Mouse (Mus musculus) kidney, adult 8-10 months (tissue): ENCODE results near the gene Map2k2.
A peak's percentile ranks its signal among the peaks of the same experiment; 100 is the strongest.

Source experiments
- DNase-seq, 2 experiments: peaks; one replicate each; pipeline ENCODE4 v3.0.0; 2022

Gene Map2k2

GRCm38 (mm10) chr10:81106113-81106721 lies 502 bp downstream of the Map2k2 start:
- DNase-seq, result peak; percentile 82 to 89

DNA sequence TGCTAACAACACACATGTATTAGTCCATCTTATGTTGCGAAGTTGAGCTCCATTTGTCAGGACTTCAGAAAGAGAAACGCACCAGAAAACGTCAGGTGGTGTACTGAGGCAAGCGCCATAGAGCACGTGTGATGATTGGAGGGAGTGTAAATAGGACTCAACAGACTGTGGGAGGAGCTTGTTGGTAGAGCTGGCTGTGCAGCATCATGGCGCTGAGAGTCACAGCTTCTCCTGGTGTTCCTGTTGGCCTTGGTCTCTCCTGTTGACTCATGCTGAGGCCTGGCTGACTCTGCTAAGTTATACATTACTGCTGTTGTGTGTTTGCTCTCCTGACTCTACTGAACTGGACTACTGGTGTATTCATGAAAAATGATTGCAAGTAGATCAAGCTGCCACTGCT lies 7.2 kb downstream of the Map2k2 start:
- DNase-seq, result no peak

DNA sequence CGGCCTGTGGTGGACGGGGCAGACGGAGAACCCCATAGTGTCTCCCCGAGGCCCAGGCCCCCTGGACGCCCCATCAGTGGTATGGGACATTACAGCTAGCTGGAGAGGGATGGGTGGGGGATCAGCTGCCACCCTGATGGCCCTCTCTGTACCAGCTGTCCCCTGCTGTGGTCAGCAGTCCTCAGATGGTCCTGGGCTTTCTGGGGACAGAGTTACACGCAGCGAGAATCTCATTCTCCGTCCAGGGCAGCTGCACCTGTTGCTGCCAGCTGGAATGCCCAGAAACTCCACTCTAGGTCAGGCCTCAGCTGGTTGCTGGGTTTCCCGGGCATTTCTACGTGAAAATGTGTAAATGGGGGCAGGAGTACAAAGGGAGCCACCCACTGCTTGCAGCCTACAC lies 13.9 kb downstream of the Map2k2 start:
- DNase-seq, result no peak

- no peak for DNase-seq
Measured at GRCm38 (mm10) chr10:81120650-81121049, 14.9 kb downstream of the Map2k2 start.

DNA sequence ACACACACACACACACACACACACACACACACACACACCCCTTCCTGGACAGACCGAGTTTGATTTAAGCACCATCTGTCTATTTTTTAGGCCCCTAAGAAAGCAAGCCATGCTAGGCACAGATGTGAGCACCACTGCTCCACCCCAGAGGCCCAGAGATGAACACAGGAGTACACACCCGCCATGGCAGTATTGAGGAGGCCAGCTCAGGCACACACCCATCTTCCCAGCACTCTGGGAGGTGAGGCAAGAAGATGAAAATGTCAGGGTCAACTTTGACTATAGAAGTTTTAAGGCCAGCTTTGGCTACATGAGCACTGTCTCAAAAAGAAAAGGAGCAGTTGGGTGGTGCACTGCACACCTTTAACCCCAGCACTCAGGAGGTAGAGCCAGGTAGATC lies 17.2 kb downstream of the Map2k2 start:
- DNase-seq, result no peak

DNA sequence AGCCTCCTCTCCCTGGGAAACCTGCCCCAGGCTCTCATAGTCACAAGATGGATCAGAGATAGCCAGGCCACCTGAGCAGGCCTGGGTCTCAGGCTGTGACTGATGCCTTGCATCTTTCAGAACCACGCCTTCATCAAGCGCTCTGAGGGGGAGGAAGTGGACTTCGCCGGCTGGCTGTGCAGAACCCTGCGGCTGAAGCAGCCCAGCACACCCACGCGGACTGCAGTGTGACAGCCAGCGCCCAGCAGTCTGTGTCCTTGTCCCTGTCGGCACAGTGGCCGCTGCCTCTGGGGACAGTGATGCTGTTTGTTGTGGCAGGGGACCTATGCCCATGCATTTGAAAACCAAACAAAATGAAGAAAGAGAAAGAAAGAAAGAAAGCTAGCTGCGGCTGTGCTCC lies 17.8 kb downstream of the Map2k2 start:
- DNase-seq, result no peak

DNA sequence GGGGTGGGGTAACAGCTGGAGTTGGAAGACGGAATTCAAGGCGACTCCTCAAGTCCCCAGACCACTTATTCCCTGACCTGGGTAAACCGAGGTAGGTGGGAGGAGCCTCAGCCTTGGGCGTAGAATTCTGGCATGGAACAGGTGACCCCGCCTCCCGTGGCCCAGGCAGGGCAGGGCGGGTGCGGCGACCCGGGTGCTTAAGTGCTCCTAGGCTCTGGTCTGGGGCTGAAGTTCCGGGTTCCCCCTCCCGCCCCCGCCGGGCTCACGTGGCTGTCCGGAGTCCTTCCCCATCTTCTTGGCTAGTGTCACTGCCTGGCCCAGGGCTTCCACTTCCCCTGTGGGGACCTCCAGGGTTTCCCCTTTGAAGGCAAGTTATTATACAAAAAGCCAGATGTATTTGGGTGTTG lies 28.5 kb downstream of the Map2k2 start:
- peak; percentile 86 to 88 for DNase-seq

- DNase-seq, result peak; percentile 72 to 74
Measured at GRCm38 (mm10) chr10:81134966-81135681, 29.4 kb downstream of the Map2k2 start, which contains the start of gene Zbtb7a. Gene Zbtb7a, plus strand, starts transcription at chr10:81135220.

GRCm38 (mm10) chr10:81135831-81136705 lies 30.4 kb downstream of the Map2k2 start:
- DNase-seq, result peak; percentile 70 to 73

DNA sequence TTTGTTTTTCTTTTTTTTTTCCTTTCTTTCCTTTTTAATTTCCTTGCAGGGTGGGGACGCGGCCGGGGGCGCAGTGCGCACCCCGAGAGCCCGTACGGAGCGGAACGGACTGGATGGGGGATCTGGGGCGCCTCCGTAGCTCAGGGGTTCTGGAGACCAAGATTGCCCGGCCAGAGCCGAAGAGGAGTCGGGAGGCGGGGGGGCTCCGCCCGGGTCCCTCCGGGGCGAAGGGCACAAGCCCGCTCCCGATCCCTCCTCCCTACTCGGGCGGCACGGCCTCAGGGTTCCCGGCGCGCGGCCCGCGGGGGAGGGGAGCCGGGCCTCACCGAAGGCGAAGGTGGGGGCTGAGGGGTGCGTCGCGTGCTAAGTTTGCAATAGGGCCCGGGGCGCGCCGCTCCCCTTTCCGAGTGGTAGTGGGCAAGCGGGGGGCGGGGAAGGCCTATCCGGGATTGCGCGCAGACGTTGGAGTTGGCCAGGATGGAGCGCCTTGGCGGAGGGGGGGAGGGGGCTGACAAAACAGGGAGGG lies 31.1 kb downstream of the Map2k2 start:
- DNase-seq, result peak; percentile 89 to 91

DNA sequence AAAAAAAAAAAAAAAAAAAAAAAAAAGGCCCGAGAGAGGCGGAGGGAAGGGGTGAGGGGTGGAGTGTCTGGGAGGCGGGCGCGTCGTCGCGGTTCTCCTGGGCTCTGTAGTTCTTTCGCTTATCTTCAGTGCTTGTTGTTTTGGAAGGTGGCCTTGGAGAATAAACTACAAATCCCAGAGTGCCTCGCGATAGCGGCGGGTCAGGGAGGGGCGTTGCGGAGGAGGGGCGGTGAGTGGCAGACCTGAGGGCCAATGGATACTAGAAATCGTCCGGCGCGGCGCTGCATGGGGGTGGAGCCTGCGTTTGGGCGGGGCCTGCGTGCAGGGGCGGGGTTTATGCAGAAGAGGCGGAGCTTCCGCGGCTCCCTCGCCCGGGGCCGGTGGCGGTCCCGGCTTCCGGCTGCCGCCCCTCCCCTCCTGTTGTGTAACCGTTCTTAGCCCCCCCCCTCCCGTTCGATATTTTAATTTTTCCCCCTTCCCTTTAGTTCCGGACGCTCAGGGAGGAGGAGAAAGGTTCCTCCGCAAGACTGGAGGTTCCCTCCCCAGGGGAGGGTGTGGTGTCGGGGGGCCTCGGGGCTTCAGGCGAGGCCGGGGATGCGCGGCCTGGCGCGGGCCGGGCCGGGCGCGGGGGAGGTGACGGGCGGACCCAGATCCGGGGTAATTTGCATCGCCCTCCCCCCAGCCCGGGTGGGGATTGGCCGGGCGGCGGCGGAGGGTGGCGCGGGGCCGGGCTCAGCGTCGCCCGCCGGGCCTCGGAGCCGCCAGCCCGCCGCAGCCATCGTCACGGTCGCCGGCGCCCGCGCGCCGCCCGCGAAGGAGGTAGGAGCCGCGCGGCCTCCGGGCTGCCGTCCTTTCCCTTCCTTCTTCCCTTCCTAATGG lies 31.8 kb downstream of the Map2k2 start:
- peak; percentile 99 for DNase-seq

DNA sequence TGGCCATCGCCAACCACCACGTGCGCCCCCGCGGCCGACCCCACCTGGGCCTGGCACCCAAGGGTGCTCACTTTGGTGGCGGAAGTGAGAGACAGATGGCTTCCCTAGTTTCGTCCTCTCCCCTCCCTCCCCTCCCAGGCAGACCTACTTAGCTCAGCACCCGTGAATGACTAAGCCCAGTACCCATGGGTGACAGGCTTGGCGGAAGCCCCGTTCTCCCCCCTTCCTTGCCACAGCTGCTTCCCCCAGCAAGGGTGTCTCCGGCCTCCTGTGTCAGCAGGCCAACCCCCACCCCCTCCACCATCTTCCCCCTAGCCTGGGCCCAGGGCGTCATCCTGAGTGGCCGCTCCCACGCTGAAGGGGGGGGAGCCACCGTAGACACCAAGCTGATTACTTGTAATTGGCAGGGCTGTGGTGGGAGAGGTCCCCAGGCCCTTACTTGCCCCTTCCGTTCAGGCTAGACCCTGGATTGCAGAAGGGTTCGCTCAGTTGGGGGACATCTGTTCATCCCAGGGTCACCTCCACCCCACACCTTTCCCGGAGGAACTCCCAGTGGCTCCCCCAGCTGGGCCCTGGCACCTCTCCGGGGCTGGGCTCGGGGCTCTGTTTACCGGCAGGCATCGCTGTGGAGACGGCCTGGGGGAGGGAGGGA lies 32.5 kb downstream of the Map2k2 start:
- DNase-seq, result no peak

DNA sequence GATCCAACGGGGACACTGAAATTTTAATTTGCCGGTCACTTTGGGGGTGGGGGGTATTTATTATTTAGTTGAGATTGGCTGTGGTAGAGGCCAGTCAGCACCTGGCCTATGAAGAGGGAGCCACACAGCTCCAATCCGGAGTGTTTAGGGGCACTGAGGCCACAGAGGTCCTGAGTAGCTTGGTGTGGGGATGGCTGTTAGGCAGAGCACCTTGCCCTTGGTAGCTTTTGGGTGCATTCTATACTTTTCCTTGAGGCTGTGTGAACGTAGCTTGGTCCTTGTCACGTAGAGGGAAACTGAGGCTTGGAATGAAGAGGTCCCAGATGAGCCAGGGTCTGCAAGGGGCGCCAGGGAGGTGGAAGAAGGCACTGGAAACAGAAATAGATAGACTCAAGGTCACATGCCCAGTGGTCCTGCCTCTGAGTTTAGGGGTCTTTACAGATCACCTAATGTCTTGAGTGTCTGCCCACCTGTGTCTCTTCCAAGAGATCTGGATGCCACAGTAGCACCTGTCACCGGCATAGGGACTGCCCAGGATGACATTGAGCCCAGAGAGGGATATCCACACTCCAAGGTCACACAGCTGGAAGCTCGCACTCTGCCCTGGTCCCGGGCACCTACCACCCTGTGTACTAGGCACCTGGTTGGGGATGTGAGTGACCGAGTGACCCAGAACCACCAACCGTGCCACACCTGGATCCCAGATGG lies 33.3 kb downstream of the Map2k2 start:
- DNase-seq, result no peak

DNA sequence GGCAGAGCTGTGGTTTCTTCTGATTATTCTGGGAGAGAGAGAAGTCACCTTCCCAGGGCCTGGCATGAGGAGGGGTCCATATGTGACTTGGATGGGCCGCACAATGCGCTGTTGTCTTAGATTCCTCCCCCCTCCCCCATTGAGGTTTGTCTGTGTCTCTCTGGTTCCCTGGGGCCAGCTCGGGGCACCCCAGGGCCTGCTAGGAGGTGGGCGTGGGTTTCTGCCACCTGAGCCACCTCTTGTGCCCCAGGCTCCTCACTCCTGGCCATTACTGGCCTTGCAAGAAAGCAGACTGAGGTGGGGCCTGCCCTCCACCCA lies 33.8 kb downstream of the Map2k2 start:
- no peak for DNase-seq

GRCm38 (mm10) chr10:81140005-81140404 lies 34.3 kb downstream of the Map2k2 start:
- no peak for DNase-seq

DNA sequence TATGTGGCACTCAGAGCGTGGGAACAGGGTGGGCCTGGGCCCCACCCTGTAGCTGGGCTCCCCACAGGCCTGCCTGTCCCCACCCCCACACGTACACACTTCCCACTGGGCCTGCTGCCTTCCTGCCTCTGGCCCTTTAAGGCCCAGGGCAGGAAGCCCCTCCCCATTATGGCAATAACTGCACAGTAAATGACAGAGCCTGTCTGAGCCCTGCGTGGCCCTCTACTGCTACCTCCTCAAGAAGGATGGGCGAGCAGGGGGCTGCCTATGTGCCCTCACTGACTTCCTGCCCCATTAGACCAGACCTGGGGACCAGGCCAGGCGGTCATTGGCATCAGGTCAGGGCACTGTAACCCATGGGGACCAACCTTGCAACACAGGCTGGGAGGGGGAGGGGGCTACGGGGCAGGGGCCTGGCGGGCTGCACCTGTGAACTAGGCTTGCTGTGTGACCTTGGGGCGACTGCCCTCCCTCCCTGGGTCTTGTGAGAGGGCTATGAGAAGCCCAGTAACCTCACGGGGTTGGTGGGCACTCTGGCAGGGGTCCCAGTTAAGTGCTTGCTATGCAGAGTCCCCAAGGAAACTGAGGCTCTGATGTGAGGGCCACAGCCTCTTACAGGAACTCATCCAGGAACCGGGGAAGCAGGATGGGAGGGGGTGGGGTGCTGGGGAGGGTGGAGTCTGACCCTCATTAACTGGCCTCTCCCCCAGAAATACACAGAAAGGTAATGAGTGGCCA lies 35.2 kb downstream of the Map2k2 start:
- DNase-seq, result no peak

- no peak for DNase-seq
Measured at GRCm38 (mm10) chr10:81141455-81142210, 35.9 kb downstream of the Map2k2 start.

- no peak for DNase-seq
Measured at GRCm38 (mm10) chr10:81142551-81142981, 36.9 kb downstream of the Map2k2 start.

DNA sequence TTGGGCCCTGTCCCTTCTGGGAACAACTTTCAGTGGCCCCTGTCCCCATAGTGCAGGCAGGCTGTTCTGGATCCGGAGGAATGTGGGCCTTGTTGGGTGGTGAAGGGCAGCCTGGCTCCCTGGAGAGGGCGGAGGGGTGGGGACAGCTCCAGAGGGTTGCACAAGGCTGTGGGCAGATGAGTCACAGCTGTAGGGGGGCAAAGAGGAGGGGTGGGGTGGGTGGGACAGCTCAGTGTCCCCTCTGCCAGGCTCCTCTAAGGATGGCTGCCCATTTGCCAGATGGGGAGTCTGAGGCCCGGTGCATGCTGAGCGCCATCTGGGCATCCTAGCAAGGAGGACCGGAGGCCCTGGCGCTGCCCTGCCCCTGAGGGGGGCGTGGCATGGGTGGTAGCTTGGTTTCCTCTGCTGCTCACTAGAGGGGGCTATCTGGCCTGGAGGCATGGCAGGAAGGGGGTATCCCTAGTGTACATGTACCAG lies 37.5 kb downstream of the Map2k2 start:
- no peak for DNase-seq
